Mouse (Mus musculus): ENCODE data around the gene Fmn2.

Fmn2 gene

DNA sequence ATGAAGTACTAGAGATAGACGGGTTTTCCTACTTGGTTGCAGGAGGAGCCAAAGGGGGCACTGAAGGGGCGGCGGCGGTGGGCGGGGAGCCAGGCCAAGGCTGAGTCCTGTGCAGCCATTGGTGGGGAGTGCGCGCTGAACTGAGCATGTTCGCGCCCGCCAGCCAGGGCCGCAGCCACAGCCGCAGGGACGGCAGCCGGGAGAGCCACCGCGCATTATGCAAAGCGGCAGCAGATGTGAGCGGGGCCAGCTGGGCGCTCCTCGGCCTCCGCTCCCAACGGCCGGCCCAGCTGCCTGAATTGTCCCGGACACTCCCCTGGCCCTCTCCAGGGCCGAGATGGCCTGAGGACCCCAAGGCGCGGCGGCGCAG is at the start of gene Fmn2:
Gene Fmn2 (plus strand): TSS at position 165 of the 370 bp plus-strand sequence.
- DNase-seq (ENCODE audit: low spot score in 2 of 2) = peak; percentile 86 to 90

DNA sequence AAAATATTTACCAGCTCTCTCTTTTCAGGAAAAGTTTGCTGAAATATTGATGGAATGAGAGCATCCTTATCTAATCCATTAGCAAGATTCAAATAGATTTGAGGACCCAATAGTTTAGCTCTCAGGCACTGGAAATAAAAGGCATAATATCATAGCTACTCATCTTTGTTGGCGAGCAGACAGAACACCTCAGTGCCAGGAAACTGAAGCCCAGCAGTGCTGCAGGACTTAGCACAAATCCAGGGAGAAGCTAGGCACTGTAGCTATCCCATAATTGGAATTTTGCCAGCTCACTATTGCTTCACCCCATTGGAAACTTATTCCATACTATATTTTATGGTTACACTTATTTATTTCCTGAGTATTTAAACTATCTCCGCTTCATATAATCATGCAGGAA is 46.5 kb upstream of the Fmn2 start:
- DNase-seq (ENCODE audit: low spot score in 2 of 2) = no peak

DNA sequence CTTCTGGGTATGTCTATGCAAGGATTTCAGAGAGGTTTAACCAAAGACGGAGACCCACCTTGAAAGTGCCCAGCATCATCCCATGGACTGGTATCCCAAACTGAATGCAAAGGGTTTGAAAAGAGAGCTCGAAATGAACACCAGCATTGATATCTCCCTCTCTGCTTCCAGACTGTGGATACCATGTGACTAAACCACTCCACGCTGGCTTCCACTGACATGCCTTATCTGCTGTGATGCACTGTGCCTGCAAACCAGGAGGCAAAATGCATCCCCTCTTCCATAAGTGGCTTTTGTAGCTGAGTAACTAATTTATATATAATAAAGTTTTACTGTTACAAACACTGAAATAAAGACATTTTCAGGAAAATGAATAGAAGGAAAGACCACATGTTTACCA is 36.2 kb upstream of the Fmn2 start:
- no peak for DNase-seq (ENCODE audit: low spot score in 2 of 2)

DNA sequence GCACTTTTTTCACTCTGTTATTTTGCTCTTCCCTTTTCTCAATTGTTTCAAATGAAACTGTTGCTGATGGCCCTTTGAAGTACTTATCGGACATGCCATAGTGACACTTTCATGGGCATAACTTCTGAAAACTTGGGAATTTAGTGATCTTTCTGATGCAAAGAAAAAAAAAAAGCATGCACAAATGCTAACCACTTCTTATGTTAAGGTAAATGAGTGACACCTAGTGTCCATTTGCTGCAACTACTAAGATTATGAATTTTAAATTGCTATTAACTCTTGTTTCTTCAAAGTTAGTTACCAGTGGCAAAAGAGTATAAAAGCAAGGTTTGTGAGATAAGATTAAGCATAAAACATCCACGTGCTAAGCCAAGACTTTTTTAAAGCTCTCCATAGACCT is 35.4 kb upstream of the Fmn2 start:
- DNase-seq (ENCODE audit: low spot score in 2 of 2) = no peak

DNA sequence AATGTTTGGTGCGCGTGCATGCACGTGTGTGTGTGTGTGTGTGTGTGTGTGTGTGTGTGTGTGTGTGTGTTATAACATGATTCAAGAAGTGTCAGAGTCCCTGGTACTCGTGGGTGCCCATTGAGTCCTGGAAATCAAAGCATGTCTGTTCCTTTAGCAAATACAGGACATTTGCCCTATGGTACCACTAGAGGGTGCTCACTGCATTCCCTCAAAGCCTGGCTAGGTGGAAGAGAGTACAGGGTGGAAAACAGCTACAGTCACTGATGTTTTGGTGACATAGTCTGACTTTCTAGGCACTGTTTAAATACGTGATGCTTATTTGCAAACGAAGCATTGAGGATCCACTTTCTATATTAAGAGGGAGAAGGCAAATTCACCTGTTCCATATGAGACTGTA is 31.9 kb upstream of the Fmn2 start:
- DNase-seq (ENCODE audit: low spot score in 2 of 2) = peak; percentile 60 to 63

DNA sequence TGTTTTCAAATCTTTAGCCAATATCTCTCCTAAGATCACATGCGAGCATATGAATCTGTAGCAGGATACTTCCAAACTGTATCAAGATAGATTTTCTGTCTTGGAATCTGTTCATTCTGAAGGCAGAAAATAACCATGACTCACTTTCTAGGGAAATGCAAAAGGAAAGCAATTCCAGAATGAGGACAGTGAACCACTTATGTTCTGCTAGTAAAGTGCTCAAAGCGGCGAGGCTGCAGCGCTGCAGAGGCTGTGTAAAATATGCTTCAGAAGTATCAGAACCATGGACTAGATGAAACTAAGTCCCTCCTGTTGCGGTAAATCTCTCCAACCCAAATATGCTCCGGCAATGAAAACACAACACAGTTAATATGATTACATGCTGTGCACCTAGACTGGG is 19.1 kb upstream of the Fmn2 start:
- peak; percentile 35 to 47 for DNase-seq (ENCODE audit: low spot score in 2 of 2)

DNA sequence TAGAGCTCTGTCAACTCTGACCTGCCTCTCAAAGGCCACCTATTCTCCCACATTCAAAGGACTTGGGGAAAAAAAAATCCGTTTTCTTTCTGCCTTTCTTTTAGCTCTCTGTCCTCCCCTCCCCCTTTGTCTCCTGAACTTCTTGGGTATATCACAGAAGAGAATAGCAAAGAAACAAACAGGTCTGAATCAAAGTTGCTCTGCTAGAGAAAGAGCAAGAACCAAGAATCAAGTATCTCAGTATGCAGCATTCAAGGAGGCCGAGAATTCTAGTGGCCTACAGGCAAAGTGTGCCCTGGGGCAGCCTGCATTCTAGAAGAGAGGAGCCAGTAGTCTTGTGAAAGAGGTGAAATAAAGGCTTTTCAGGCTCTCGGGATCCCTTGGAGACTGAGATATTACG is 1.6 kb upstream of the Fmn2 start:
- DNase-seq (ENCODE audit: low spot score in 2 of 2) = no peak

DNA sequence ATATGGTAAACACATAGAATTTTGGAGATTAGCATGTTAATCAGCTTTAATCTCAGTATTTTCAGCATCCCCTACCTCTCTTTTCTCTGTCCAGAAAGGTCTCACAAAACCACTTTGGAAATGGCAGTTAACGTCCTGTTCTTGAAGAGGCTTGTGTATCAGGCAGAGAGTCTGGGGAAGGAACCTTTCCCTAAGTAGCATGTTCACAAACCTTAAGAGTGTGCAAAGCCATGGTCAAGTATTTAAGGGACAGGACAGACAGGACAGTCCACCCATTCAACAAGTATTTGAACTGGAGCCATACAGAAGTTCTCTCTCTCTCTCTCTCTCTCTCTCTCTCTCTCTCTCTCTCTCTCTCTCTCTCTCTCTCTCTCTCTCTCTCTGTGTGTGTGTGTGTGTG is 614 bp upstream of the Fmn2 start:
- no peak for DNase-seq (ENCODE audit: low spot score in 2 of 2)

DNA sequence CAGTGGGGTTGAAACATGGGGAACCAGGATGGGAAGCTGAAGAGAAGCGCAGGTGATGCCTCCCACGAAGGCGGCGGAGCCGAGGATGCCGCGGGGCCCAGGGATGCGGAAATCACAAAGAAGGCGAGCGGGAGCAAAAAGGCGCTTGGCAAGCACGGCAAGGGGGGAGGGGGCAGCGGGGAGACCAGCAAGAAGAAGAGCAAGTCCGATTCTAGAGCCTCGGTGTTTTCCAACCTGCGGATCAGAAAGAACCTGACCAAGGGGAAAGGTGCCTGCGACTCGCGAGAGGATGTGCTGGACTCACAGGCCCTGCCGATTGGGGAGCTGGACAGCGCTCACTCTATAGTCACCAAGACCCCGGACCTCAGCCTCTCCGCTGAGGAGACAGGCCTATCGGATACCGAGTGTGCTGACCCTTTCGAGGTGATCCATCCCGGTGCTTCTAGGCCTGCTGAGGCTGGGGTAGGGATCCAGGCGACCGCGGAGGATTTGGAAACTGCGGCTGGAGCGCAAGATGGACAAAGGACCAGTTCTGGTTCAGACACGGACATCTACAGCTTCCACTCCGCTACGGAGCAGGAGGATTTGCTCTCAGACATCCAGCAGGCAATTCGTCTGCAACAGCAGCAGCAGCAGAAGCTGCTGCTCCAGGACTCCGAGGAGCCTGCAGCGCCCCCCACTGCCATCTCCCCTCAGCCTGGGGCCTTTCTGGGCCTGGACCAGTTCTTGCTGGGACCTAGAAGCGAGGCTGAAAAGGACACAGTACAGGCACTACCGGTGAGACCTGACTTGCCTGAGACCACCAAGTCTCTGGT is 613 bp downstream of the Fmn2 start:
- peak; percentile 71 for DNase-seq (ENCODE audit: low spot score in 2 of 2)

DNA sequence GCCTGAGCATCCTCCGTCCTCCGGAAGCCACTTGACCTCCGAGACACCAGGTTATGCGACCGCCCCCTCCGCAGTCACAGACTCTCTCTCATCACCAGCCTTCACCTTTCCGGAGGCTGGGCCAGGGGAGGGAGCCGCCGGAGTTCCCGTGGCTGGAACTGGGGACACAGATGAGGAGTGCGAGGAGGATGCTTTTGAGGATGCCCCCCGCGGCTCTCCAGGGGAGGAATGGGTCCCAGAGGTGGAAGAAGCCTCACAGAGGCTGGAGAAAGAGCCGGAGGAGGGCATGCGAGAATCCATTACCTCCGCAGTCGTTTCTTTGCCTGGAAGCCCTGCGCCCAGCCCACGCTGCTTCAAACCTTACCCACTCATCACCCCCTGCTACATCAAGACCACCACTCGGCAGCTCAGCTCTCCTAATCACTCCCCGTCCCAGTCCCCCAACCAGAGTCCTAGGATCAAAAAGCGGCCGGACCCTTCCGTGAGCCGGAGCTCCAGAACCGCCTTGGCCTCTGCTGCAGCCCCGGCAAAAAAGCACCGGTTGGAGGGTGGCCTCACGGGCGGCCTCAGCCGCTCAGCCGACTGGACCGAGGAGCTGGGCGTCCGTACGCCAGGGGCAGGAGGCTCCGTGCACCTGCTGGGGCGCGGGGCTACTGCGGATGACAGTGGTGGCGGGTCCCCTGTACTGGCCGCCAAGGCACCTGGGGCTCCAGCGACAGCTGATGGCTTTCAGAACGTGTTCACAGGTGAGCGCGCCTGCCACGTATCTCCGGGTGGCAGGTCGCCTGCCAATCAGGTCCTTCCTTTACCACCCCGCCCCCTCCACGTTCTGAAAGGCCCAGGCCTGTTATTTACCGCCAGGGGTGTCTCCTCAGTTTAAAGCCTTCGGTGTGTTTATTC is 1.5 kb downstream of the Fmn2 start:
- peak; percentile 76 to 77 for DNase-seq (ENCODE audit: low spot score in 2 of 2)

DNA sequence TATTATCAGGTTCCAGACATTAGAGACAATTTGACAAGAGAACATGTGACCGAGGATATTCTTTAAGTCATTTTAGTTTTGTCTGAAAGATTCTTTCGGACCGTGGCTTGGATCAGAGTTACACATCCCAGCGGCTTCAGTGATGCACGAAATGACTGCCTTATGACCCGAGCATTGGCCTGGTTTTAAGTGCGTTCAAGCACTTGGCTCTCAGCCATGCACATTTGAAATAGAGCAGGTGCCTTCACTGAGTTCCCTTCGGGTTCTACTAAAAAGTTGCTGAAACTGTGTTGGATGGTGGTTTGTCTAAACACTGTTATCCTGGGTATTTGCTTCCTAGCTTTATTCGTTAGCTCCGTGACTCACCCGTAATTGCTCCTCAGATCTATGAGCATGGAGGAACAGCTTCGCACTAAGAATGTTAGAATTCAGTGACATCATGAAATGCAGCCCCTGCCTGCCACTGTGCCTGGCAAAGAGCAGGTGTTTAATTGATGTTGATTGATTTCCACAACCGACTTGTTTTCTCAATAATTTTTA is 7.0 kb downstream of the Fmn2 start:
- no peak for DNase-seq (ENCODE audit: low spot score in 2 of 2)

DNA sequence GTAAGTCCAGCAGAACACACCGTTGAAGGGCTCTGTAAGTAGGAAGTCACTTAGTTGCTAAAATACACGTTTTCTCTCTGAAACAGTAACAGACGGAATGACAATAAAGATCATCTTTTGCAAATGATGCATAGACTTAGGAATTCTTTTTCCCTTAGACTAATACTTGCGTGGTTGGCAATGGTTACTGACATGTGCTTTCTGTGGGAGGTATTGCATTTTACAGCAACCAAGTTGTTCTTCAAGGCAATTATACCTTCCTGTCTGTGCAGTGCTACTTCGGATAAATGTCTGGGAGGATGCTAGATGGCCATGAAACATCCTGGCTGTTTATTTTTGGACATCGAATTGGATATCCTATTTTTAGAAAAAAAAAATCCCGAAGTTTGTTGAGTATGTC is 11.8 kb downstream of the Fmn2 start:
- DNase-seq (ENCODE audit: low spot score in 2 of 2) = no peak

DNA sequence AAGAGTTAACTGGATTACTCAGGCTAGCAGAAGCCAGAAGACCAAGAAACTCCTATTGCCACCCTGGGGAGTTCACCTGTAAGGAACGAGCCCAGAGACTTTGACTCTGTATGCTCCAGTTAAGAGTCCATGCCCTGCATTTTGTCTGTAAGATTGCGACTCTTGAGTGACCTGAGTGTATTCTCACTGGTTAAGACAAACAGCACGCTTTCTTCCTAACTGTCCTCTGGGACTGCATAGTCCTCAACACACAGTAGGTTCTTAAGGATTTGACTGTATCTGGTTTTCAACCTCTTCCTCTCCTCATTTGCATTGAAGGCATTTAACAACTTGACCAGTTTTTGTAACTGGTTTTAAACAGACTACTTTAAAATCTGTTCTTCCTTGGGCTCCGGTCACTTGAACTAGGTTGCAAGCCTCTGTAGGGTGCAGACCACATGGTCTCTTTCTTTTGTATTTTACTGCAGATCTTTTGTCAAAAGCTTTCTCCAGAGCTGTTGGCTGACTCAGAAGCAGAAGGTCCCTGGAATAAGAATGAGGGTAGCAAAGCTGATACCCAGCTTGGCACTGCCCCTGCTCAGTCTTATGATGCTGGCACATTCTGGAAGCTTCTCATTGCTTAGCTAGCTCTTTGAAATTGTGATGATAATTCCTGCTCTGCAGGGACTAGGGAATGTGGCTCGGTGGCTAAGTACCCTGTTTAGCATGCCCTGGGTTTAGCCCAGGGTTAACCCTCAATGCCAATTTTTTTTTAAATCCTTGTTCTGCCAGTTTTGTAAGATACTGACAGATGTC is 20.5 kb downstream of the Fmn2 start:
- no peak for DNase-seq (ENCODE audit: low spot score in 2 of 2)

DNA sequence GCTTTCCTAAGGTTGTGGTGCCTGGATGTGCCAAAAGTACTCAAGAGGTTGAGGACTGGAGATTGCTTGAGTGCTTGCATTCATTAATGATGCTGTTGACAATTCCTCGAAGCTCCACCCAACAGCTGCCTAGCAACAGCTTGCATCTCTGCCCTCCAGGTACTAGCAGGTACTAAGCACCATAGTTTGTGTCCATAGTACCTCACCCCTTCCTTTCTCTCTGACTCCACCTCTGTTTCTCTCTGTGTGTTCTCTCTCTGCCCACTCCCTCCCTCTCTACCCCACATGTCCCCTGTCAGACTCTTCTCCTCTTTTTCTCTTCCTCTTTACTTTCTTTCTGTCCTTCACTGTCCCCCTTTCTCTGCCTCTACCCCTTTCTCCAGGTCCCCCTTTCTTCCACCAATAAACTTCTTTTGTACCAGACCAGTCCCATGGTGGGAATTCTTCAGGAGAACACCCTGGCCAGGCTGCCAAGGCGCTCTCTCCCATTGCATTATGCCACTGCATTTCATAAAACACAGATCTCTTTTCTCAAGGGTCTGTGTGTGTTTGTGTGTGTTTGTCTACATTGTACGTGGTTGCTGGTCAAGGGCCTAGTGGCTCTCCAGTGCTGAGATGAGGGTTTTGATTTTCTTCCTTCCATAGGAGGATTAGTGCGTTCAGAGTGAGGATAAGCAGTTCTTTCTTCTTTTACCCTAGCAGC is 21.3 kb downstream of the Fmn2 start:
- no peak for DNase-seq (ENCODE audit: low spot score in 2 of 2)

DNA sequence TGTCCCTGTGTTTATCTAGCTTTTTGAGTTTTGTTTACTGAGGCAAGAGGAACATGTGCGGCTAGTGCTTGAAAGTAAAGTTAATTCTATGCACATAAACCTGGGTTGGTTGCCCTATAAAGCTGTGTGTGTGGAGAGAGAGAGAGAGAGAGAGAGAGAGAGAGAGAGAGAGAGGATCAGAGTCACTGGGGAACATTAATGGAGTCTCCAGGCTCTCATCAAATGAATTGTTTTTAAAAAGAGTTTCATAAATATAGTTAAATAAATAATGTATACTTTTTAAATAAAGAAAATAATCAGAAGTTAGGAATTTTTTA is 21.8 kb downstream of the Fmn2 start:
- DNase-seq (ENCODE audit: low spot score in 2 of 2) = no peak

DNA sequence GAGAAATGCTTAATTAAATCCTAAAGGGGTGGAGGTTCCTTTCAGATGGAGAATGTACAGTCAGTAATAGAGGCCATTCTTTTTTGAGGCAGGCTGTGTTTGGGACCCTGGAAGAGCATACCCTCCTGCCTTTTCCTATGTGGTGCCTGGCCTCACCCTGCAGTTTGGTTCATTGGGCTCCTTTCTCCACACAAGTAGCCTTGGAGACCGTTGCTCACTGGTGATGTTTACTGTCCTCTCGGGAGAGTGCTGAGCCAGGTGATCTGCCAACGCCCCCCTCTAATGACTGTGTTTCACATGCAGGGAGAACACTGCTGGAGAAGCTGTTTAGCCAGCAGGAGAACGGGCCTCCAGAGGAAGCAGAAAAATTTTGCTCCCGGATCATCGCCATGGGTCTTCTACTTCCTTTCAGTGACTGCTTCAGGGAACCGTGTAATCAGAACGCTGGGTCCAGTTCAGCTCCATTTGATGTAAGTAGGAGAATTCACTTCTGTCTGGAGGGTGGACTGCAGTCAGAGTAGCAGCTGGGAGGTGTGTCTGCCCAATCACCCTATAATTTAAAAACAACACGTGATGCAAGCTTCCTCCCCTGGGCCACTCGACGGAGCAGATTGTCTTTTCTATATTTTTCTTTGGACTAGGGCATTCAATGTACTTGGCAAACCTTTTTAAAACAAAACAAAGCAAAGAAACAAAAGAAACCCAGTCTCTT is 35.3 kb downstream of the Fmn2 start:
- no peak for DNase-seq (ENCODE audit: low spot score in 2 of 2)

DNA sequence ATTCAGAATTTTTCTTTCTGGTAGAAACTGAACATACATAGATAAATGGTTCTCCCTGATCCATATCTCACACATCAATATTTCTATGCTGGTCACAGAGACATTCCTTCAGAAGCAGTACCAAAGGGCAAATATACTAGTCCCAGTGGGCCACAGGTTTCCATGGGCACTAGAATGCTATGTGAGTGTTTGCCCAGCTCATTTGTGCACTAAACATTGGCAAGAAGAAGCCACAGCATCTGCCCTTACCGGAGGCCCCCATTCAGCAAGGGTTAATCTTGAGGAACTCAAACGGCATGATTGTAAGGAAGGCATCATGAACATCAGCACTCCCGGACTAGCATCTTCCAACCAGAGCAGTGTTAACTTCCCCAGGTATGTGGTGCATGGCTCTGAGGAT is 35.9 kb downstream of the Fmn2 start:
- no peak for DNase-seq (ENCODE audit: low spot score in 2 of 2)

DNA sequence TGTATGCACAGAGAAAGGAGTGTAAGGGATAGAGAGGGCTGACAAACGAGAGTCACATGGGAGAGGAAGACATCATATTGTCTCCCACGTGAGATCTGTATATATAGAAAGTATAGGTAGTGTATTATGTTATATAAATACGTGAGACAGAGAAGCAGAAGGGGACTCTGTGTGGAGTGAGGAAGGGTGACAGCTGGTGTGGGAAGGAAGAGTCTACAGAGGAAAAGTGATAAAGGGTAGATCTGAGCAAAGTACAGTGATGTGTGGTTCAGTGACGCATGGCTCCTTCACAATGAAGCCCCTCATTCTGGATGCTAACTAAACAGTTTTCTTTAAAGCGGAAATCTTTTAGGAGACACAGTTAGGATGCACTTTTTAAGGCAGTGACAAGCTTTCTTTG is 46.7 kb downstream of the Fmn2 start:
- DNase-seq (ENCODE audit: low spot score in 2 of 2) = peak in 1 of 2 experiments; percentile 28

DNA sequence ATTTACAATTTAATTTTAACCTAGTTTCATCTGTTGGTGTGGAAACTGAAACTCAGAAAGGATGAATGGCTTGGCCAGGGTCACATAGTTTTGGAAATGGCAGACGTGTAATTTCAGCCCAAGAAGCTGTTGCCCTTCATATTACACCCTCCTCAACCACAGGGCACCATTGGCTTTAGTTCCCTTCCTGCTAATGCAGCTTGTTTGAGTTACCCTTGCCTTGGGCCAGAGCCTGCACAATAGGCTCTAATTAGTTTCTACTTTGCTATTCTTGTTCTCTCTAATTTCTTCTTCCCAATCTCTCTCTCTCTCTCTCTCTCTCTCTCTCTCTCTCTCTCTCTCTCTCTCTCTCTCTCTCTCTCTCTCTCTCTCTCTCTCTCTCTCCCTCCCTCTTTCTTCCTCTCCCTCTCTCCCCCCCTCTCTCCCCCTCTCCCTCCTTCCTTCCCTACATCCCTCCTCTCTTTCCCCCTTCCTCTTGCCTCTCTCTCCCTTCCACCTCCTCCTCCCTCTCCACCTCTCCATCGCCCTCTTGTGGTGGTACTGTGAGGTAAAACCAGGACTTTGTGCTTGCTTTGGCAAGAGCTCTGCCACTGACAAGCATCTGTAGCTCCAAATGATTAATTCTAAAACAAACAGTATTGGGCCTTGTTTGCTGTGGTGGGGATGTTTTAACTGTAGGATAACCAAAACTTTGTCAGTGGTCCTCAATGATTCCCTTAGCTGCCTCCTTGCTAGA is 51.8 kb downstream of the Fmn2 start:
- peak; percentile 44 to 74 for DNase-seq (ENCODE audit: low spot score in 2 of 2)

DNA sequence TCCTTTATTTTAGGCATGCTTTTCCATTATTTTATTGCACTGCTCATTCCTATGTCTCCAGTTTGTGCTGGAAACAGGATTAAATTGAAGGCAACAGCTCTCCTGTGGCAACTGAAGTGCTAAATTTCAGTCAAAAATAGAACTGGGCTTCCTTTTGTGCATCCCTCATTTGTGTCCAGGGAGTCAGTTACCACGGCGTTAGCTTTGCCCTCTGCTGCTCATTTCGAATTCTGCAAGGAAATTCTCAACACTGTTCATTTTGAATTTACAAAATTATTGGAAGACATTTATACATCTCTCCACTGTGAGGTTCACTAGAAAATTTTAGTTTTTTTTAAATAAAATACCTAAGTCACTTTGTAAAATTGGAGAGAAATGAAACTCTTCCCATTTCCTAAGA is 53.8 kb downstream of the Fmn2 start:
- DNase-seq (ENCODE audit: low spot score in 2 of 2) = no peak

Data from right cerebral cortex, adult 2 months (tissue).